Mouse (Mus musculus) liver, adult 10 weeks (tissue): Measurements from ENCODE around the gene Dok3. TPM values are rescaled to one million over a fixed set of nuclear protein-coding genes. Genes with fewer than 3 reads are reported as not detected.

Experiments used
- polyA plus RNA-seq: library from polyadenylated mRNA; stranded (reverse); fragments of 350-450 nt; fragmentation: Illumina TruSeq; extraction: RNeasy Lipid Tissue Mini Kit (QIAGEN cat#74804); gene quantifications from one replicate; pipeline ENCODE4 v1.2.3, GENCODE M21; 2014; ENCODE audit warnings: low read depth, low replicate concordance

Dok3 gene
- not detected for polyA plus RNA-seq

DNA sequence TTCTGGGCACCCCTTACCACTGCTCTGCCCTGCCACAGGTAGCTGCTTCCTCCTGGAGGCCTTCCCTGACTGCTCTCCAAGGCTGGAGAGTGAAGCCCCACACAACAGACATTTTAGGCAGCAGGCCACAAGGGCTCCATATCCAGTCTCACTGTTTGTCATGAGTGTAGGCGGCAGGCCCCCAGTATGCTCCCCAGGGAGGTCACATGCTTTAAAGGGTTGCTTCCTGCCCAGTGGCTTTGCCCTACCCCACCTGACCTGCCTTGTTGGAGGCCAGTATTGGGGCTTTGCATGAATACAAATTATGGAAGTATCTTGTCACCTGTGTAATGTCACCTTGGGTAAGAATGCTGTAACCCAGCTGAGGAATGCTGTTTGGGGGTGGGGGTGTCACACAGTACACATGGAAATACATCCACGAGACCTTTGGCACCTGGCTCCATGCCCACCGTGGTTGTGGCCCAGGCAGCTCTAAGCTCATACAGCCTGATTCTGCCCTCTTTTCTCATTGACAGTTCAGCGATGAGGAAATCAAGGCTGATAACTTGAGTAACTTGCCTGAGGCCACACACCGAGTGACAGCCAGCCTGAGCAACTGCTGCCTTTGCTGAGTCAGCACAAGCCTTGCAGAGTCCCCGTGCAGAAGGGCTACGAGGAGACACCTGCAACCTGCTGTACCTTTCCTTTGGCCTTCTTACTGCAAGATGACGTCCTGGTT, at the start of gene Dok3:
Gene Dok3, minus strand, starts transcription at position 99 of the 718 bp plus-strand sequence.

DNA sequence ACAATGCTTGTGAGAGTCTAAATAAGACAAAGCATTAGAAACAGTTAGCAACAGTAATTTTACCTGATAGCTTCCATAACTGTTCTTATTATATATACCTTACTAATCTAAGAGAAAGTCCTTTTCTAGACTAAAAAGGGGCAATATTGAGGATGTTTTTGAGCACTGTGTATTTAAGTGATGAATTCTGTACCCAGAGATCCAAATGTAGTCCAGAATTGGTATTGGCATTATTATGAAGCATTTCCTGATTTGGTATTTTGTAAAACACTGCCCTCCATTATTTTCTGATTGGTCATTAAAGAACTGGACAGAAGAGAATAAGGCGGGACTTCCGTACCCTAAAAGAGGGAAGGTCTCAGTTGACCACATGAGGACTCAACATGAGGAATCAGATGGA, 44.3 kb upstream of the Dok3 start, which contains the start of gene Tmed9:
Gene Tmed9, plus strand, starts transcription at position 301 of the 400 bp plus-strand sequence.

DNA sequence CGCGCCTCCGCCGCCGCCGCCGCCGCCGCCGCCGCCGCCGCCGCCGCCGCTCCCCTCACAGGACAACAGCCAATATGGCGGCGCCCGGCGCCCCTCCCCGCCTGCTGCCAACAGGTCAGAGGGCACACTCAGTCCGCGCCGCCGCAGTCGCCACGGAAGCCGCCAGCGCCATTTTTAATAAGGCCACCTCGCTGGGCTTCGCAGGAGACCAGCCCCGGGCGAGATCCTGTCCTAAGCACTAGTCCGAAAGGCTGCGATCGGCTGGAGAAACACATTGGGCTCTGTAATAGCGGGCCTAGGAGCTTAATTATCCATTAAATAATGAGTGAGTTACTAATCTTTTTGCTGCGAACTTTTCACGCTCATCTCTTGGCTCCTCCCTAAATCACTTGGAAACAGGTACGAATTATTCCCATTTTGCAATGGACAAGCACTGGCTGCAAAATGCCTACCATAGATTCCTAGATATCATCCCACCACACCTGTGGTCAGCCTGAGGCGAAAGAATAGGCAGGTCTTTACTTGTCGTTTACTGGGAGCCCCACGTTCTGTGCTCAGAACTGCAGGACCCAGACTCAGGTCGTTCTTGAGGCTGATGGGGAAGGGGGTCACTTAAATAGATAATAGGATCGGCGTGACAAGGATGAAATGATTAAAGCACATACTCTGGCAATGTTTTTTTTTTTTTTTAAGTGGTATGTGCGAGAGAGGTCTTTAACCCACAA, 42.1 kb upstream of the Dok3 start, which contains the start of gene Fam193b:
Gene Fam193b, minus strand, starts transcription at position 94 of the 725 bp plus-strand sequence.

DNA sequence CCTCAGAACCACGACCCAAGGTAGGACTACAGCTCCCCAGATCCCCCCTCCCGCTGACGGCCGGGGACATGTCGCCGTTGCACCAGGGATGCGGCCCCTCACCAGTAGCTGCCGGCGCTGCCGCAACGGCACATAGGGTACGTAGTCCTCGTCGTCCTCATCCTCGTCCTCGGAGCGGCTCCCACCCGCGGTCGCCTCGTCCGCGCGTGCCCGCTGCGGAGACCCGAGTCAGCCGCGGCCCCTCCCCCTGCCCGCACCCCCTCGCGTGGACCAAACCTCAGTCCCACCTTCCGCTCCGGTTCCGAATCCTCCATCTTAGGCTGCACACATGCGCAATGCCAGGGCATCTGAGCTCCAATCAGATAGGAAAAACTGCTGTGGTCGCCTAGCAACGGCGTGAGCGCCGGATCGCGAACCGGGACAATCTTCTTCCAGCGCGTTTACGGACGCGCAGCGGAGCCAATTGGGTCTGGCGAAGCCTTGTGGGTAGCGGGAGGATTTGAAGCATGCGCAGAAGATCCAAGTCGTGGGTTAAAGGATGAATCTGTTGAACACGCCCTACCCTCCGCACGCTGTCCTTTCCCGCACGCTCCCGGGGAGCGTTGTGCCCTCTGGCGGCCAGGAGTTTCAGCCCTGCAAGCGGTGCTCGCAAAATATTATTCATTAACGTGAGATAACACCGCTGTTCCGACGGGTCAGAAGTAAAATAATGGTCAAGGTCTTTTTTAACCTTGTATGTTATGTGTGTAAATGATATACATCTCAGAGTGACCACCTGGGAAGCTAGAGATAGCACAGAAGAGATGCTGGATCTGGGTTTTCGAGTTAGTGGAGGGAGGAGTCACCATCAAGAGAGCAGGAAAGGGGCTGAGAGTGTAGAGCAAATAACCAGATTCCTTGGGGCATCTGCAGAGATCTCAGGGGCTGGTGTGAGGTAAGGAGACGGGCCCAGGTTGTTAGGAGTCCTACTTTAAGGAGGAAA, 7.4 kb upstream of the Dok3 start, which contains the start of gene Ddx41:
Gene Ddx41, minus strand, starts transcription at position 465 of the 982 bp plus-strand sequence.

DNA sequence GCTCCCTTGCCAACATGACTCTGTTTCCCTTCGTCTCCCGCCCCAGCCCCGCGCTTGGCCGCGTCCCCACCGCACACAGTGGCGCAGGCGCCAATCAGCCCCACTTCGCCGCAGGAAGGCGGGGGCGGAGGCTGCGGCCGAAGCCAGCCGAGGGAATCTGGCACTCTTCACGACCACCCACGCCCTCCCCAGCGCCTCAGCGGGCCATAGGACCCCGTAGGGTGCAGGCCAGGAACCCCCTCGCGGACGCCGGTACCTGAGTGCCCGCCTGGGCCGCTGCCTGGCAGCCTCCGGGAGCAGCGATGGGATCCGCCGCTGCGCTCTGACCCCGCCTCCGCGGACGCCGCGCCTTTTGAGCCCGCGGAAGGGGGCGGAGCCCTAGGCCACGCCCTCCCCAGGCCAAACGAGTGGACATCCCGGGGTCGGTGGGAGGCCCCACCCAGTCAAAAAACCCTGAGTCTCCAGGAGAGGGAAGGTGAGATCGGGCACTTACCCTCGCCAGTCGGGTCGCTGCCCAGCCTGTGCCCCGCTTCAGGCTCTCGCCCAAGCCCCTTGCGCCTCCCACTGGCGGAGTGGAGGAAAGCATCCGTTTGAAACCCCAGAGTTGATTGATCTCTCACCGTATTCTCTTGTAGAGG, 15.9 kb downstream of the Dok3 start, which contains the start of gene Pdlim7:
Gene Pdlim7, minus strand, starts transcription at position 566 of the 638 bp plus-strand sequence.

DNA sequence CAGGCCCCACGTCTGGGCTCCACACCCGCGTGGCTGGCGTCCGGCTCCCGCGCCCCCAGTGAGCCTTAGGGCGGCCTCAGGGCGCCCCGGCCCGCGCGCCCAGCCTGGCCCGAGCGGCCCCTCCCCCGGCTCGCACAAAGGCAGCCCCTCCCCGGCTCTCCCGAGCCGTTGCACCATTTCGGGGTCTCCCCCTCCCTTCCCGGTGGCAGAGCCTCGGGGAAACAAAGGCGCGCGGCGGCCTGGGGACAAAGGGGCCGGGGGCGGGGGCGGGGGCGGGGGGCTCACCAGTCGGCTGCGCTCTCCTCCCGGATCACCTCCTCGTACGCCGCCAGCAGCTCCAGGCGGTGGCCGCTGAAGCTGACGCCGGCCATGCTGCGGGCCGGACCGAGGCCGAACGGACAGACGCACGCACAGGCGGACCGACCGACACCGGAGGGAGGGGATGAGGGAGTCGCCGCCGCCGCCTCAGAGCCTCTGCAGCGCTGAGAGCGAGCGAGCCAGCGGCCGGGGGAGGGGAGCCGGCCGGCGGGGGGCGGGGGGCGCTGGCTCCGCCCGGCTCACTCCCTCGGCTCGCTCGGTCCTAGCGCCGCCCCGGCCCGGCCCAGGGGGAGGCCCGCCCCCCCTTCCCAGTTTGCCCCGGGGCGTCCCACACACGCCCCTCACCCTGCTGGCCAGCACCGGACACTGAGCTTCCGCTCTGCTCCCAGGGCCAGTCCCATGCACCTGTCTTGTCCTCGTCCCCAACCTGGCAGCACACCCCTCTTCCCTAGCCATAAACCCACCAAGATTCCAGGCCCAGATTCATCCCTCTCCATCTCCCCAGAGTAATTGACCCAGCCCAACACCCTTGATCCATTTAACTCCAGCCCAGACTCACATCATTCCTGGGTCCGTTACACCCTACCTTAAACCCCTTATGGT, 41.3 kb downstream of the Dok3 start, which contains the start of gene Dbn1:
Gene Dbn1, minus strand, starts transcription at position 534 of the 921 bp plus-strand sequence.

Other genes with a start within 250 kb of the Dok3 start
- 15.5 TPM for gene Prelid1, start 208.8 kb downstream of the Dok3 start, polyA plus RNA-seq
- 9.9 TPM for gene Rab24, start 207.3 kb downstream of the Dok3 start, polyA plus RNA-seq
- not detected for gene Mxd3, start 199.5 kb downstream of the Dok3 start, polyA plus RNA-seq
- 38.0 TPM for gene Lman2, start 166.5 kb downstream of the Dok3 start, polyA plus RNA-seq
- gene Rgs14, start 159.6 kb downstream of the Dok3 start, polyA plus RNA-seq = not detected
- gene Slc34a1, start 131.1 kb downstream of the Dok3 start, polyA plus RNA-seq = not detected
- not detected for gene Pfn3, start 114.1 kb downstream of the Dok3 start, polyA plus RNA-seq
- 23.3 TPM for gene F12, start 102.5 kb downstream of the Dok3 start, polyA plus RNA-seq
- 2.5 TPM for gene Grk6, start 84.2 kb downstream of the Dok3 start, polyA plus RNA-seq
- gene Prr7, start 65.0 kb downstream of the Dok3 start, polyA plus RNA-seq = not detected
- 0.26 TPM for gene Dbn1, start 41.2 kb downstream of the Dok3 start, polyA plus RNA-seq
- 0.24 TPM for gene Pdlim7, start 15.6 kb downstream of the Dok3 start, polyA plus RNA-seq
- 2.3 TPM for gene Ddx41, start 7.4 kb upstream of the Dok3 start, polyA plus RNA-seq
- 5.9 TPM for gene Fam193b, start 41.8 kb upstream of the Dok3 start, polyA plus RNA-seq
- 29.5 TPM for gene Tmed9, start 44.4 kb upstream of the Dok3 start, polyA plus RNA-seq
- 1.5 TPM for gene B4galt7, start 70.6 kb upstream of the Dok3 start, polyA plus RNA-seq
- gene Caml, start 93.7 kb upstream of the Dok3 start, polyA plus RNA-seq = 28.3 TPM
- gene Ddx46, start 105.7 kb upstream of the Dok3 start, polyA plus RNA-seq = 27.6 TPM
- gene B230219D22Rik, start 163.8 kb upstream of the Dok3 start, polyA plus RNA-seq = 40.7 TPM
- gene Txndc15, start 185.4 kb upstream of the Dok3 start, polyA plus RNA-seq = 137 TPM
- 25.3 TPM for gene Pcbd2, start 198.1 kb upstream of the Dok3 start, polyA plus RNA-seq